Mouse (Mus musculus): Measurements from ENCODE around the gene Xrcc6. TPM values are rescaled to one million over a fixed set of nuclear protein-coding genes. Genes with fewer than 3 reads are reported as not detected.
A peak's percentile ranks its signal among the peaks of the same experiment; 100 is the strongest.

Gene Xrcc6
- total RNA-seq, 2 experiments from 2014 or later, result 23.9 to 25.4 TPM

DNA sequence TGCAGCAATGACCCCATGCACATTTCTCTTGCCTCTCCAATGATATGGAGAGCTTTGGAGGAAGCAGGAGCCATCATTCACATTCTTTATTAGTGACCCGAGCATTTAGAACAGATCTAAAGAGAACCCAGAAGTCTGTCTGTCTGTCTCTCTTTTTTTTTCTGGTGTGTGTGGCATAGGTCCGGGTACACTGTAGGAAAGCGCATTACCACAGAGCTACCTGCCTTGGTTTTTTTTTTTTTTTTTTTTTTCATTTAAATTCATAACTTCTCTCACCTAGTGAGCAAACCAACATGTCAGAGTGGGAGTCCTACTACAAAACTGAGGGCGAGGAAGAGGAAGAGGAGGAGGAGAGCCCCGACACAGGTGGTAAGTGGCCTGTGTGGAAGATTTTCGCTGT lies 29.2 kb downstream of the Xrcc6 start:
- peak overlapping the region; percentile 77 for H3K4me3 ChIP-seq
- intact Hi-C loops (cut with DNase I), result no loop called here
- no peak for DNase-seq
- peak overlapping the region; percentile 93 for H3K27ac ChIP-seq
- TF ChIP-seq CTCF (IDR thresholded peaks at IDR 0.05), result no peak

DNA sequence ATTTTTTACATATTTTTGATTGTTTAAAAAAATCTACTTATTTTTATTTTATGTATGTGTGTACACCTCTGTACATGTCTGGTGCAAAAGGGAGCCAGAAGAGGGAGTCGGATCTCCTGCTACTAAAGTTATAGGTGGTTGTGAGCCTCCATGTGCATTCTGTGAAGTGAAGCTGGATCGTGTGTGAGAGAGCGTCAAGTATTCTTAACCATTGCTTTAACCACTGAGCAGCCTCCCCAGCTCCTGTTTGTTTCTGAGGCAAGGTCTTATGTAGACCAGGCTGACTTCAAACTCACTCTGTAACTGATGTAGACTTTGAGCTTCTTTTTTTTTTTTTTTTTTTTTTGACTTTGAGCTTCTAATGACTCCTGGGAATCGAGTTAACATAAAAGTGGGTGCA lies 29.8 kb downstream of the Xrcc6 start:
- H3K27ac ChIP-seq, result no peak overlapping the region
- no peak for TF ChIP-seq CTCF (IDR thresholded peaks at IDR 0.05)
- intact Hi-C loops (cut with DNase I), result no loop called here
- DNase-seq, result no peak
- no peak overlapping the region for H3K4me3 ChIP-seq

- no peak for DNase-seq
- Histone ChIP-seq H3K27ac (no peak overlapping the region), H3K4me3 (no peak overlapping the region)
- TF ChIP-seq CTCF (IDR thresholded peaks at IDR 0.05), result no peak
- intact Hi-C loops (cut with DNase I), result no loop called here
Observed at GRCm38 (mm10) chr15:82019288-82019687, 31.7 kb downstream of the Xrcc6 start.

DNA sequence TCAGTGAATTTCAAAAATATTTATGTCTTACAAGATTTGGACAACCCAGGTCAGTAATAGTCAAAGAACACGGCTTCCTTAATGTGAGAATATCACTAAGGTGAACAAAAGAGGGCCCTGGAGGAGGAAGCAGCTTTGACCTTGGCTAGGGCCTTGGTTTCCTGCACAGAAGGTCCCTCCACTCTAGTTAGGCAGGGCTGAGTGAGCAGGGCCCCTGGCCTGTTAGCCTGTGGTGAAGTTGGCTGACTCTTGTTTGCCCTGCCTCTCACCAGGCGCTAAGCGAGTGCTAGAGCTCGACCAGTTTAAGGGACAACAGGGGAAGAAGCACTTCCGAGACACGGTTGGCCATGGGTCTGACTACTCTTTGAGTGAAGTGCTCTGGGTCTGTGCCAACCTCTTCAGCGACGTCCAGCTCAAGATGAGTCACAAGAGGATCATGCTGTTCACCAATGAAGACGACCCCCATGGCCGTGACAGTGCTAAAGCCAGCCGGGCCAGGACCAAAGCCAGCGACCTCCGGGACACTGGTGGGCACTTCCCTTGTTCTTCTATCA lies 35.0 kb downstream of the Xrcc6 start:
- no peak overlapping the region for H3K4me3 ChIP-seq
- TF ChIP-seq CTCF (IDR thresholded peaks at IDR 0.05), result no peak
- DNase-seq, result peak; percentile 24
- intact Hi-C loops (cut with DNase I), result no loop called here
- no peak overlapping the region for H3K27ac ChIP-seq

DNA sequence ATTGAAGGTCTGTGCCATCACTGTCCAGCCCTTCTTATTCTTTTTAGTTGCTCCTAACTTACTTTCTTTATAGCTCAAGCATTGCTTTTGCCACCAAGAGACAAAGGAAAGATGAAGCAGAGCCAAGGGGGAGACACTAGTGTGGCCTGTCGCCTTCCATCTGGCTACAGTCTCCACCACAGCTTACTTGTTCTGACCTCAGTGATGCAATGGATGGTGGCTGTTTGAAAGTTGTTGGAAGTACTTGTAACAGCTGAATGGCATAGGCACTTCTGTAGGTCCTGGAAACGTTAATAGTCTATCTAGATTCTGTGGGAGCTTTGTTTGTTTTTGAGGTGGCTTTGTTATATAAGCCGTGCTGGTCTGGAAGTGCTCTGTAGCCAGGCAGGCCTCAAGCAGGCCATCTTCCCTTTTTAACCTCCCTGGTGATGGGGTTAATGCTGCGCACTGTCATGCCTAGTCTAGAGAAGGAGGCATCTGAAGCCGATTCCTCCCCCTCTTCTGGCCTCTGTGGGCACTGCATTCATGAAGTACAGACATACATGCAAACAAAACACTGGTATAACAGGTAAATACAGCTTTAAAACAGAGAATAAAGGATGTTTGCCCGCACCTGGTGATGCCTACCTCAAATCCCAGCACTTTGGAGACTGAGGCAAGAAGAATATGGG lies 36.5 kb downstream of the Xrcc6 start:
- Histone ChIP-seq H3K4me3 (no peak overlapping the region), H3K27ac (no peak overlapping the region)
- DNase-seq, result no peak
- TF ChIP-seq CTCF (IDR thresholded peaks at IDR 0.05), result no peak
- intact Hi-C loops (cut with DNase I), result no loop called here

GRCm38 (mm10) chr15:82027276-82027675 lies 39.6 kb downstream of the Xrcc6 start:
- no peak for DNase-seq
- TF ChIP-seq CTCF (IDR thresholded peaks at IDR 0.05), result no peak
- Histone ChIP-seq H3K4me3 (no peak overlapping the region), H3K27ac (no peak overlapping the region)
- intact Hi-C loops (cut with DNase I), result no loop called here

DNA sequence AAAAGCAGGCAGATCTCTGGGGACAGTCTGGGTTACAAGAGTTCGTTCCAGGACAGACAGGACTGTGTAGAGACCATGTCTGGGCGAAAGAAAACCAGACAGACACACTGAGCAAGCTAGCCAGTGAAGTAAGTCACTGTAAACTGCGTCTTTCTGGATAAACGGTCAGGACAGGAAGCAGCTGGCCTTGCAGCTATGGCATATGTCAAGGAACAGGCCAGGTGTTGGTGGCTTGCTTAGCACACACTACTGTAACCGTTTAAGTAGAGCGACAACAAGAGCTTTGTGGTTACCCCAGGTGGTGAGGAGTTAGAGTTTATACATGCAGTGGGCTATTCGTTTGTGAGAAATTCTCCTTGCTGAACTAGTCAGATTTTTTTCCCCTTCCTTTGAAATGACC lies 40.1 kb downstream of the Xrcc6 start:
- TF ChIP-seq CTCF (IDR thresholded peaks at IDR 0.05), result no peak
- no peak overlapping the region for H3K27ac ChIP-seq
- no peak overlapping the region for H3K4me3 ChIP-seq
- intact Hi-C loops (cut with DNase I), result no loop called here
- no peak for DNase-seq

DNA sequence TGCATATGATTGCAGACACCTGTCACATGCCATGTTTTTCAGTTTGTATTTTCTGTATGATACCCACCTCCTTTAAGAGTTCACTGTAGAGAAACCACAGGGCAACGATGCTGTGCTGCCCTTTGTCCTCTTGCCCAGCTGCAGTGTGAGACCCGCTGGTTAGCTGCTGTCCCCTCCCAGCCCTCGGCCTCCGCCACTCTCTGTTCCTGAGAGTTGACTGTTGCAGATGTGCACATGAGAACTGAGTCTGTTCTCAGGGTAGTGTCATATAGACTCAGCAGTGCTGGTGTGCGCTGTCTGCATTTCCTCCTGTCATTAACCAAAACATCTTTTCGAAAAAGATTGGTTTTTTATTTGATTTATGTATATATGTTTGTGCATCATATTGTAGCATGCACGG lies 44.8 kb downstream of the Xrcc6 start:
- no peak overlapping the region for H3K27ac ChIP-seq
- no peak for DNase-seq
- H3K4me3 ChIP-seq, result no peak overlapping the region
- TF ChIP-seq CTCF (IDR thresholded peaks at IDR 0.05), result no peak
- intact Hi-C loops (cut with DNase I), result no loop called here

DNA sequence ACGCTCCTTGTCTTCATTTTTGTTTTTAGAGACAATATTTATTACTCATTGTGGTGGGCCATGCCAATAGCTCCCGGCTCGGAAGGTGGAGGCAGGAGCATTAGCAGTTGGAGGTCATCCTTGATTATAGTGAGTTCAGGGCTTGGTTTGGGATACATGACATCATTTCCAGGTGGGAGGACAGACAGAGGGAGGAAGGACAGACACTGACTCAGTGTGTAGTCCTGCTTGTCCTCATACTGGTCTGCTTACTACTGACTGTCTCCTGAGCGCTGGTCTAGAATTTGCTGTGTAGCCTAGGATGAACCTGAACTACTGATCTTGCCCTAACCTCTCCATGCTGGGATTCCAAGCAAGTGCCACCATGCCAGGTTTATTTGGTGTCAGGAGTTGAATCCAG lies 46.1 kb downstream of the Xrcc6 start, which contains the start of gene Desi1:
Desi1 (minus strand) TSS at position 101 of the 400 bp plus-strand sequence.
- intact Hi-C loops (cut with DNase I), result no loop called here
- no peak for TF ChIP-seq CTCF (IDR thresholded peaks at IDR 0.05)
- DNase-seq, result no peak
- Histone ChIP-seq H3K27ac (no peak within 1 kb of the TSS), H3K4me3 (no peak within 1 kb of the TSS)

DNA sequence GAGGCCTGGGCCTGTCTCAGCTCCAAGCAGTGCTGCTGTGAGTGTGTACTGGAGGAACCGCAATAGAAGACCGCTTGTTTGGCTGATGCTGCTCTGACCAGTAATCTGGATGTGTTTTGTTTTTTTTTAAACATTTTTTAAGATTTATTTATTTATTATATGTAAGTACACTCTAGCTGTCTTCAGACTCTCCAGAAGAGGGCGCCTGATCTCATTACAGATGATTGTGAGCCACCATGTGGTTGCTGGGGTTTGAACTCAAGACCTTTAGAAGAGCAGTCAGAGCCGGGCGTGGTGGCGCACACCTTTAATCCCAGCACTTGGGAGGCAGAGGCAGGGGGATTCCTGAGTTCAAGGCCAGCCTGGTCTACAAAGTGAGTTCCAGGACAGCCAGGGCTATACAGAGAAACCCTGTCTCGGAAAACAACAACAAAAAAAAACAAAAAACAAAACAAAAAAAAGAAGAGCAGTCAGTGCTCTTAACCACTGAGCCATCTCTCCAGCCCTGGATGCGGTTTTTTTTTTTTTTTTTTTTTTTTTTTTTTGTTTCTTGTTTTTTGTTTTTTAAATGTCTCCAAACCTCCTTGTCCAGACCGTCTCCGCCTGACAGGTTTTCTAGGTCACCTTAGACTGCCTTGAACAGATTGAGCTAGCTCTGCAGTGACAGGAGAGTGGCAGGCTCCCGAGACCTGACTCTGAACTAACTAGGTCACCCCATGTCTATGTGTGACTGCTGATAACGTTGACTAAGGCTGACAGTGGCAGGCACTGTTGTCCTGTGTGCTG lies 48.5 kb downstream of the Xrcc6 start:
- no peak for DNase-seq
- no peak overlapping the region for H3K27ac ChIP-seq
- TF ChIP-seq CTCF (IDR thresholded peaks at IDR 0.05), result peak; percentile 57
- intact Hi-C loops (cut with DNase I), result no loop called here
- no peak overlapping the region for H3K4me3 ChIP-seq

- H3K4me3 ChIP-seq, result no peak overlapping the region
- intact Hi-C loops (cut with DNase I), result no loop called here
- DNase-seq, result peak; percentile 42
- peak; percentile 92 for TF ChIP-seq CTCF (IDR thresholded peaks at IDR 0.05)
- H3K27ac ChIP-seq, result no peak overlapping the region
Observed at GRCm38 (mm10) chr15:82040650-82041049, 53.0 kb downstream of the Xrcc6 start.

DNA sequence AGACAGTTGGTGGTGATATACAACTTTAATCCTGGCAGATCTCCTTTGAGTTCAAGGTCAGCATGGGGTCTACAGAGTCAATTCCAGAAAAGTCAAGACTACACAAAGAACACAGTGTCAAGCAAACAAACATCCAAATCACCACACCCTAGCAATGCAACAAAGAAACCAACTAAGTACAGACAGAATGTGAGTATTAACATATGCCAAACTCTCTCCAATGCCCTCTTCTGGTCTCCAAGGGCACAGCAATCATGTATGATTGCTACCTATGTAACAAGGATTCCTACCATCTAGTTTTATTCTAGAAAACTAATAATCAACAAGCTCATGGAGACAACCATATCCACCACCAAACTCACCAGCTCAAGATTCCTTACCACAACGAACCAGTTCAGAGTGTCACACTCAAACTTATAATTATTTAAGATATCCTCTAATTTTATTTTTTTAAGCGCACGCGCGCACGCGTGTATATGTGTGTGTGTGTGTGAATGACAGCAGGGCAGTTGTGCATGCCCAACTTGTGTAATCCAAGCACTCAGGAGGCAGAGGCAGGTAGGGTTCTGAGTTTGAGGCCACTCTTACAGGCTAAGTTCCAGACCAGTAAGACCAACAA lies 56.6 kb downstream of the Xrcc6 start:
- DNase-seq, result no peak
- H3K27ac ChIP-seq, result no peak overlapping the region
- H3K4me3 ChIP-seq, result no peak overlapping the region
- intact Hi-C loops (cut with DNase I), result no loop called here
- TF ChIP-seq CTCF (IDR thresholded peaks at IDR 0.05), result peak; percentile 48

All from gastrocnemius, adult 2 months (tissue).